Mouse (Mus musculus) embryonic fibroblast, embryonic 13.5 days (primary cell): ENCODE results near the gene Pkm. TPM values are rescaled to one million over a fixed set of nuclear protein-coding genes. Genes with fewer than 3 reads are reported as not detected.

ENCODE experiments used
- H3K27ac ChIP-seq: 2 replicates; pipeline ENCODE4 v1.5.1; 2012; ENCODE audit warnings: low read length, control low read depth, inconsistent platforms; ENCODE audit not compliant: insufficient read depth
- H3K4me1 ChIP-seq: 2 replicates; pipeline ENCODE4 v1.6.1; 2011; ENCODE audit warnings: low read length; ENCODE audit not compliant: control insufficient read depth, insufficient read depth
- H3K4me3 ChIP-seq: 2 replicates; pipeline ENCODE4 v1.5.1; 2011; ENCODE audit warnings: mild to moderate bottlenecking, control low read depth, low read length; ENCODE audit not compliant: insufficient read depth
- CTCF ChIP-seq: IDR thresholded peaks from 2 replicates; pipeline ENCODE4 v1.5.1; 2011; ENCODE audit warnings: mild to moderate bottlenecking, control low read depth, low read length, moderate library complexity, borderline replicate concordance; ENCODE audit not compliant: insufficient read depth
- POLR2A ChIP-seq: IDR thresholded peaks from 2 replicates; pipeline ENCODE4 v1.6.1; 2011; ENCODE audit warnings: low read depth, mild to moderate bottlenecking, control low read depth, low read length, moderate library complexity
- polyA plus RNA-seq: library from polyadenylated mRNA; stranded (reverse); fragments of >200 nt; gene quantifications from 2 replicates; pipeline ENCODE4 v1.2.4, GENCODE M21; 2011; ENCODE audit warnings: low read depth; ENCODE audit not compliant: missing spikeins, insufficient read length

The Pkm gene
- polyA plus RNA-seq, 1 experiment = 1,030 TPM

DNA sequence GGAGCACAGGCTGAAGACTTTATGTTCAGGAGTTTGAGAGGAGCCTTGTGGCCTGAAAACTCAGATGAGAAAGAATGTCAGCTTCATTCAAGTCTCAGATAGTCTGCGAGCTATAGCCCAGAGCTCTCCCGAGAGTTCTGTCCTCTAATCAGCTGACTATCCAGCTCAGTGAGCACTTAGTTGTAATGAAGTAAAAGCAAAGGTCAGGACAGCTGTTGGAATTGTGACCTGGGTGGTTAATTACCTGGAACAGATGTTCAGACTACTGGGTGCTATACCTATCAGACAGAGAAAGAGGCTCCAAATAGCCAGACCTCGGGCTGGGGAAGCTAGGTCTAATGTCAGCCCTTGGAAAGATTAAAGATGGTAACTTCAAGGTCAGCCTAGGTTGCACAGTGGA, 7.8 kb downstream of the Pkm start:
- H3K4me3 ChIP-seq = no peak overlapping the region
- H3K27ac ChIP-seq = no peak overlapping the region
- no peak for TF ChIP-seq CTCF
- no peak for TF ChIP-seq POLR2A
- H3K4me1 ChIP-seq = peaks cover 11% of the 10 kb centered on the region

DNA sequence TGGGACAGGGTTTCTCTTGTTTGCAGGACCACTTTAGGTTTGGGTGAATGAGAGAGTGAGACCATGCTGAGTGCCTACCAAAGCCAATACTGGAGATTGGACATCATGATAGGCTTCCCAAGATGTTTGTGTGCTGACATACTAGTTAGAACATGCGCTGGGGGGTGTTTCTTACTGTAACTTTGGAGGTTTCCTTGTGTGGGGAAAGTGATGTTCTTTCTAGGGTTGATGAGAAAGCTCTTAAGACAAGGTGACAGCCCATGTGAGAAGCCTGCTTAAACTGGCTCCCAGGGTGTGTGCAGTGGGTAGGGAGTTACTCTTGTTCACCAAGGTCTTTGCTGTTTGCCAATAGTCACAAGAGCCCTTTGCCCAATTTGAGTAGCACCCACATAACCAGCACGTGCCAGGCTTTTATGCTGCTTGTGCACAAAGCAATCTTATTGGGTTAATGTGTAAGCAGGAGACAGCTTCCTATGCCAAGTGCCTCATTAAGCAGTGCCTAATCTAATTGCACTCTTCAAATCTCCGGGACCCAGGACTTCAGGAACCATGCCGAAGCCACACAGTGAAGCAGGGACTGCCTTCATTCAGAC, 8.6 kb downstream of the Pkm start:
- no peak overlapping the region for H3K4me3 ChIP-seq
- H3K4me1 ChIP-seq = peaks cover 11% of the 10 kb centered on the region
- no peak overlapping the region for H3K27ac ChIP-seq
- TF ChIP-seq POLR2A = no peak
- no peak for TF ChIP-seq CTCF

DNA sequence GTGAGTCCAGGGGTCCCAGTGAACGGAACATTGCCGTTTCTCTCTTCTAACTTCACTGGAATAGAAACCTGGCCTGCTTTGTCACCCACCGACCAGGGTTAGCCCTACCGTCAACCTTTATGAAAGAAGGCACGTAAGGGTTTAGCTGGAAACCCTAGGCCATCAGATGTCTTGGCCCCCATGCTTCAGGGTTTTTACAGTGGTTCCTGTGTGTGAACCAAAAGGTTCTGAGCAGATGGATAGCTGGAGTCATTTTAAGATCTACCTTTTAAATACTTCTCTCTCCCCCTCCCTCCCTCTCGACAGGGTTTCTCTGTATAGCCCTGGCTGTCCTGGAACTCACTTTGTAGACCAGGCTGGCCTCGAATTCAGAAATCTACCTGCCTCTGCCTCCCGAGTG, 9.8 kb downstream of the Pkm start:
- peaks cover 11% of the 10 kb centered on the region for H3K4me1 ChIP-seq
- no peak overlapping the region for H3K4me3 ChIP-seq
- H3K27ac ChIP-seq = no peak overlapping the region
- TF ChIP-seq CTCF = no peak
- no peak for TF ChIP-seq POLR2A

DNA sequence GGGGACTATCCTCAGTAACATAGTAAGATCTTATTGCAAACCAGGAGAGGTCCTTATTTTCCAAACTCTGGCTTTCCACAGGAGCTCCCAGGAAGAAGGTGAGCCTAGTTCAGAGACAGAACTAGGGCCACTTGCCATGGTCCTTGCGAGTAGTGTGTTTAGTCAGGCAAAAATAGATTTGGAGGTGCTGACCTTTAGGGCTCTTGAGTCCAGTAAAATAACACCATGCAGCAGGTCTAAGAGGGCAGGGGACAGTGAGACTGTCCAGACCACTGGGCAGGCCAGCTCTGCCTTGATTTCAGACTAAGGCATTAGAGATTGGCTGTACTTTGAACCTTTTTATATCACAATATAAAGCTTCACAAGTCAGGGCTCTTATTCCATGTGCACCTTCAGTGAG, 10.6 kb downstream of the Pkm start:
- no peak overlapping the region for H3K27ac ChIP-seq
- no peak overlapping the region for H3K4me3 ChIP-seq
- H3K4me1 ChIP-seq = peaks cover 11% of the 10 kb centered on the region
- TF ChIP-seq POLR2A (no peak), CTCF (no peak)

DNA sequence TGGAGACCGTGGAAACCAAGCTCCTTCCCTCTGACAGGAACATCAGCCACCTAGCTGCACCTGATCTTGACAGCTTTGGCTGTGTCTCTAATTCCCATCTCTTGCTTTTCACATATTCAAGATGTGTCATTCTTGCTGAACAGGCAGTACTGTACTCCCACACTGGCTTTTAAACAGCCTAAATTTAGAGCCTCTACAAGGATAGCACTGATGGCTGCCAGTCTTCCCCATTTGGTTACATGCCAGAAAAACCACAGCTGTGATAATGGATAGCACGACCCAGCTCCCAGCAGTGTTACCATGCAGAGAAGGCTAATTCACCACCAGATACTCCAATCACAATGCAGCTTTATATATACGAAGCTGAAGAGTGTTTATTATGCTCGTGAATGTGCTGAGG, 11.1 kb downstream of the Pkm start:
- Histone ChIP-seq H3K4me1 (peaks cover 11% of the 10 kb centered on the region), H3K27ac (no peak overlapping the region), H3K4me3 (no peak overlapping the region)
- TF ChIP-seq CTCF = no peak
- TF ChIP-seq POLR2A = no peak

DNA sequence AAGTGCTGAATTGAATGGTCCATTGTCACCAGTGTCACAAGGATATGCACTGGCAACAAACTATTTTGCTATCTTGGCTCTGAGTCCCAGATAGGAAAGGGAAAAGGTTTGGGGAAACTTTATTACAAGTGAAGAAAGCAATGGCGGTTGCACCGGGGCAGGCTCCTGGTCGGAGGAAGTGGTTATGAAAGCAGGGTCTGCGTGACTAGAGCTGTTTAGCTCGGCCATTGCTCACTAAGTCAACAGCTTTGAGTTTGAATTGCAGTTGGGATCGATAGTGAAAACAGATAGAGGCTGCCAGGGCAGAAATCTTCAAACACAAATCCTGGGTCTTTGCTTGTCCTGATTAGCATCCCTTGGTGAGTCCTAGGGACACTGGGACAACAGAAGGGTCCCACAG, 11.7 kb downstream of the Pkm start:
- peaks cover 11% of the 10 kb centered on the region for H3K4me1 ChIP-seq
- H3K27ac ChIP-seq = no peak overlapping the region
- no peak for TF ChIP-seq CTCF
- TF ChIP-seq POLR2A = no peak
- no peak overlapping the region for H3K4me3 ChIP-seq

DNA sequence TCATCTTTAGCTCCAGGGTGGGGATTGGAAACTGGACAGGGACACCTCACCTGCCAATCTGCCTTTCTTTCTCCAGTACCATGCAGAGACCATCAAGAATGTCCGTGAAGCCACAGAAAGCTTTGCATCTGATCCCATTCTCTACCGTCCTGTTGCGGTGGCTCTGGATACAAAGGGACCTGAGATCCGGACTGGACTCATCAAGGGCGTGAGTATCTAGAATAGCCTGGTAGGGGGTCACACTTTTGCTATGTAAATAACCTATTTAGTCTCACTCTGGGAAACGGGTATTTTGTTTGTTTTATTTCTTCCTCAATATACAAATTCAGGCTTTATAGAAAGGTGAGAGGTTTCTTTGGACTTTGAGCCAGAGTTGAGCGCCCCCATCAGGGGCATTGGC, 12.3 kb downstream of the Pkm start:
- Histone ChIP-seq H3K27ac (no peak overlapping the region), H3K4me1 (peaks cover 7% of the 10 kb centered on the region), H3K4me3 (no peak overlapping the region)
- no peak for TF ChIP-seq POLR2A
- no peak for TF ChIP-seq CTCF

DNA sequence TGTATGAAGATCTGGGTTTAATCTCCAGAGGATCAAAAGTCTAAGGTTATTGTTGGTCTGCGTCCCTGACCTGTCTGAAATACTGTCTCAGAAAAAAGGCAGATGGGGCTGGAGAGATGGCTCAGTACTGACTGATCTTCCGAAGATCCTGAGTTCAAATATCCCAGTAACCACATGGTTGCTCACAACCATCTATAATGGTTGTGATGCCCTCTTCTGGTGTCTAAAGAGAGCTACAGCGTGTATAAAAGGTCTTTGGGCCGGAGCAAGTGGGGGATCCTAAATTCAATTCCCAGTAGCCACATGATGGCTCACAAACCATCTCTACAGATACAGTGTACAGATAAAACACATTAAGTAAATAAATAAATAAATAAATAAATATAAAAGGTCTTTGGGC, 13.0 kb downstream of the Pkm start:
- Histone ChIP-seq H3K4me3 (no peak overlapping the region), H3K27ac (no peak overlapping the region), H3K4me1 (peaks cover 1% of the 10 kb centered on the region; the same call in 1 of the 2 replicates)
- no peak for TF ChIP-seq CTCF
- no peak for TF ChIP-seq POLR2A

DNA sequence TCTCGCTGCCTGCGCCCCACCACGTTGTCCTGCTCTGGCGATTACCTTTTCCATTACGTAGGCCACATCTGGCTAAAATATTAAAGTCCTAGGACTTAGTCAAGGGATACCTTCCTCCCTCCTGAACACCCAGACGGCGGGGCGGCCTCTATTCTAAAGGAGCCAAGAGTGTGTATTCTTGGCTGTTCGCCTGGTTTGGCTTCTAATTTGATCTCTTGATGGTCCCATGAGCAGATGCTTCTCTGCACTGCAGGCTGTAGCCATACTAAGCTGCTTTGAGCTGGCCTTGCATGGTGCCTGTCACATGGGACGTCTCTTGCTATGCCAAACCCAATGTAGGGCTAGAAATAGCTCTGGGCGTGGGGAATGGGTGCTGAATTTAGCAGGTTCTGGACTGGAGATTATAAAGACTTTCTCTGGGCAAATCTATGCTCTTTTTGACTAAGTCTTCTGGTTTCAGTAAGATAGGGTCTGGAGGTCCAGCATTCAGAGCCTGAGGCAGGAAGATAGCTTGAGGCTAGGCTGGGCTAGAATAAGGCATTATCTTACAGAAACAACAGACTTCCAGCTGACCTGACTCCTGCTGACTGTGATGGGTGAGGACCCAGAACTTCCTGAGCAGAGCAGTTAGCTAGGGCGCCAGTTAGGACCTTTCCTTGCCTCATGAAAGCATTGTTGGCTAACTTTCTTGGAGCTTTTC, 16.2 kb downstream of the Pkm start:
- TF ChIP-seq POLR2A (no peak), CTCF (no peak)
- Histone ChIP-seq H3K4me3 (no peak overlapping the region), H3K27ac (no peak overlapping the region)

DNA sequence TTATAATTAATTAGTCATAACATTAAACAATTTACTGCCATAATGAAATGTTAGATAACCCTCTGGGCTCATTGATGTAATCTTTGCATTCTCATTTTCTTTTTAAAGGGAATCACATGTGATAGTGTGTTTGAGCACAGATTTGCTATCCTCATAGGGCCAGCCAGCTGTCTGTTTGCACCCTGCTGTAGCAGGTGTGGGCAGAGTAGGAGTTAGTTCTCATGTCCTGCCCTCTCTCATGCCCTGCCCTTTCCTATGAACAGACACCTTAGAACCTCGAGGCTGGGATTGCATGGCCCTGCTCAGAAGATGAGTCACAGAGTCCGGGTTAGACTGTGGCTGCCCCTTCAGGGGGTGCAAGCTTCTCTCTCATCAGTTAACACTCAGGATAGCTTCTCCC, 17.3 kb downstream of the Pkm start:
- Histone ChIP-seq H3K4me1 (no peaks in the 10 kb centered on the region; the same call in 1 of the 2 replicates), H3K27ac (no peak overlapping the region), H3K4me3 (no peak overlapping the region)
- TF ChIP-seq CTCF = no peak

More for the DNA sequence above, 16.2 kb downstream of the Pkm start:
- no peaks in the 10 kb centered on the region; the same call in 1 of the 2 replicates for H3K4me1 ChIP-seq
